Mouse (Mus musculus) heart, postnatal 14 days (tissue): ENCODE data around the gene Ndufaf2. TPM values are rescaled to one million over a fixed set of nuclear protein-coding genes. Genes with fewer than 3 reads are reported as not detected.

Experiments
- DNase-seq, 2 experiments: peaks; one replicate each; pipeline ENCODE4 v3.0.0; 2021 to 2022
- intact Hi-C: fragments of 180-260 bp; cut with DNase I; formaldehyde crosslinking; loops from one replicate; pipeline ENCODE4 v1.15.1; 2025
- total RNA-seq, 2 experiments: library from RNA; stranded (reverse); gene quantifications; 2 replicates each; pipeline ENCODE4 v1.2.3; 2021

The Ndufaf2 gene
- total RNA-seq, 2 experiments from 2014 or later = 21.0 to 21.2 TPM

- peak; percentile 67 to 84 for DNase-seq
- intact Hi-C loops = loop anchor here (1.0 to 10.0 kb wide), 5 partner anchors 26 to 1038 kb away; partner anchors contain the start of gene Smim15
Observed at GRCm38 (mm10) chr13:108152650-108153372, 5.6 kb downstream of the Ndufaf2 start.

GRCm38 (mm10) chr13:108151782-108152181 is 6.6 kb downstream of the Ndufaf2 start:
- DNase-seq = peak in 1 of 2 experiments; percentile 34

GRCm38 (mm10) chr13:108144086-108144485 is 14.3 kb downstream of the Ndufaf2 start:
- no peak for DNase-seq
- intact Hi-C loops = no loop called here

More at GRCm38 (mm10) chr13:108151782-108152181, 6.6 kb downstream of the Ndufaf2 start:
- intact Hi-C loops = loop anchor here (1.0 to 10.0 kb wide), 5 partner anchors 24 to 1037 kb away; partner anchors contain the start of gene Smim15

GRCm38 (mm10) chr13:108138403-108138977 is 19.9 kb downstream of the Ndufaf2 start:
- intact Hi-C loops = no loop called here
- no peak for DNase-seq

GRCm38 (mm10) chr13:108135617-108136016 is 22.8 kb downstream of the Ndufaf2 start:
- DNase-seq = no peak
- intact Hi-C loops = no loop called here

GRCm38 (mm10) chr13:108132031-108132819 is 26.2 kb downstream of the Ndufaf2 start:
- no peak for DNase-seq
- intact Hi-C loops = no loop called here

GRCm38 (mm10) chr13:108130737-108131136 is 27.7 kb downstream of the Ndufaf2 start:
- DNase-seq = no peak
- intact Hi-C loops = no loop called here

- intact Hi-C loops = loop anchor here (5.0 kb wide), 1 partner anchor 87 kb away; the partner anchor contains the start of gene Smim15
- no peak for DNase-seq
Observed at GRCm38 (mm10) chr13:108129070-108129469, 29.4 kb downstream of the Ndufaf2 start.

- intact Hi-C loops = loop anchor here (1.0 to 5.0 kb wide), 2 partner anchors 24 to 86 kb away; partner anchors contain the start of gene Smim15
Observed at GRCm38 (mm10) chr13:108127883-108128282, 30.5 kb downstream of the Ndufaf2 start.

GRCm38 (mm10) chr13:108127130-108127529 is 31.3 kb downstream of the Ndufaf2 start:
- peak; percentile 14 to 32 for DNase-seq
- intact Hi-C loops = loop anchor here (1.0 to 5.0 kb wide), 2 partner anchors 25 to 85 kb away; partner anchors contain the start of gene Smim15

More at GRCm38 (mm10) chr13:108127883-108128282, 30.5 kb downstream of the Ndufaf2 start:
- no peak for DNase-seq

GRCm38 (mm10) chr13:108126246-108126645 is 32.2 kb downstream of the Ndufaf2 start:
- intact Hi-C loops = loop anchor here (5.0 kb wide), 1 partner anchor 84 kb away; the partner anchor contains the start of gene Smim15
- DNase-seq = no peak

GRCm38 (mm10) chr13:108124096-108124495 is 34.3 kb downstream of the Ndufaf2 start:
- intact Hi-C loops = no loop called here

GRCm38 (mm10) chr13:108123109-108123723 is 35.2 kb downstream of the Ndufaf2 start:
- intact Hi-C loops = no loop called here
- no peak for DNase-seq

More at GRCm38 (mm10) chr13:108124096-108124495, 34.3 kb downstream of the Ndufaf2 start:
- DNase-seq = no peak

GRCm38 (mm10) chr13:108119411-108120310 is 38.8 kb downstream of the Ndufaf2 start:
- intact Hi-C loops = no loop called here
- DNase-seq = no peak

GRCm38 (mm10) chr13:108118188-108118587 is 40.2 kb downstream of the Ndufaf2 start:
- intact Hi-C loops = no loop called here
- no peak for DNase-seq

GRCm38 (mm10) chr13:108117654-108118053 is 40.8 kb downstream of the Ndufaf2 start:
- DNase-seq = no peak
- intact Hi-C loops = no loop called here

- intact Hi-C loops = no loop called here
- no peak for DNase-seq
Observed at GRCm38 (mm10) chr13:108114257-108114656, 44.2 kb downstream of the Ndufaf2 start.

- no peak for DNase-seq
- intact Hi-C loops = no loop called here
Observed at GRCm38 (mm10) chr13:108113536-108113935, 44.9 kb downstream of the Ndufaf2 start.

GRCm38 (mm10) chr13:108110929-108111328 is 47.5 kb downstream of the Ndufaf2 start:
- intact Hi-C loops = no loop called here
- no peak for DNase-seq
